Mouse (Mus musculus): ENCODE data around the gene Atxn2.

DNA sequence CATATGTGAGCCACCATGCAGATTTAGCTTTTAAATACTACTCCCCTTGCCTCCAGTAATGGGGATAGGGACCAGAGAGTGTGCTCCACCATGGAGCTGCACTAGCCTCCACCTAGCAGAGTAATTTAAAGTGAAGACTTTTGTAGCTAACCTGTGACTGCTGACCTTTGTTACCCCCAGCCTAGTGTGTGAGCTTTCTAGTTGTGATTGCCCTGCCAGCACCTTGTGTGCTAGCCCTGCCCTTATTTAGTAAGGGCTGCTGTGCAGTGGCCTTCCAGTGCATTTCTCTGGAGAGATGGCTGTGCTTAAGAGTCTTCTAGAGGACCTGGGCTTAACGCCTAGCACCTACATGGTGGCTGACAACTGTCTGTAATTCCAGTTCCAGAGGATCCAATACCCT is 13.5 kb downstream of the Atxn2 start:
- TF ChIP-seq CTCF (IDR thresholded peaks at IDR 0.05; ENCODE audit: low read depth, low read length) (no peak), POLR2A (IDR thresholded peaks at IDR 0.05; ENCODE audit: extremely low read depth, insufficient read depth, low read length) (no peak)
